Comparison of ENCODE assay signal across 16 mouse cellular contexts in the genomic region with DNA sequence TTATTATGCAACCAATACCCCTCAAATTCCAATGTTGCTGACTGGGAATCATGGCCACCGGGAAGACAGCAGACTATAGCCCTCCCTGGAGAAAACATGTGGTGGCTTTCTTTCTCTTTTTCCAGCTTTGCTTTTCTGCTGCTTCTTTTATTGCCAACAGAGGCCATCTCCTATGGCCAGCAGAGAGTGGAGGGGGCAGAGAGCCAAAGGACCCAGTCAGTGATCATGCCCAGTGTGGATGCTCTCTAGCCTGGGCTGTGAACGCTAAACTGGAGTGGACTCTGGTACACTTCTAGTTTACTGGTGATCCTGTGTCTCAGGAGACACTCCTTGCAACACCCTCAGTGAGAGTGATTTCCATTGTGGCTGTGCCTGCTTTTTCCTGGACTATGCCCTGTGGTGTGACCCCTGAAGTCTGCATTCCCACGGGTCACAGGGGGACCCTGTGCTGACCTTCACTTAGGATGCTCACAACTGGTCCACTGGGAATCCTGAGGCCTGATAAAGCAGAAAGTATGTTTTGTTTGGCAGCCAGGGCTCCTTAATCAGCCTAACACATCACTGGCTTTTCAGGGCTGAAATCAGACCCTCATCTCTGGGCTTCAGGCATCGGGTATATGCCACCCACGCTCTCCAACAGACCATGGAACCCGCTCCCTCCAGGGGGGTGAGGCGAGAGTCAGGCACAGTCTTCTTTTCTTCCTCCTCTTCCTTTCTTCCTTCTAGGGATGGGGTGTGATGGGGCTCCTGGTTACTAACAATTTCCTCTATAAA. TPM values are rescaled to one million over a fixed set of nuclear protein-coding genes. Genes with fewer than 3 reads are reported as not detected.
DNase-seq lines count a peak whose midpoint lies in the region; ATAC-seq and TF ChIP-seq lines count a peak whose summit lies in the region.
"Had no signal": no experiment of that assay in that cellular context is flagged by ENCODE, and none has a peak within 500 bp of the region (broad histone marks: within the 10 kb centered on the region; RNA-seq: fewer than 3 reads in every experiment).

No protein-coding gene starts in this region.

- H3K4me1 ChIP-seq in kidney, adult 2 months (ENCODE audit: control insufficient read depth, insufficient read depth, low read length): no peaks in the 10 kb centered on the region
- H3K4me1 ChIP-seq in midbrain, embryonic 10.5 days: peaks cover 50% of the 10 kb centered on the region
- peaks cover 14% of the 10 kb centered on the region for H3K4me1 ChIP-seq in midbrain, embryonic 14.5 days (ENCODE audit: control insufficient read depth, insufficient read depth, low read length)
- H3K4me1 ChIP-seq in intestine, embryonic 15.5 days (replicated peaks): 0 out of 2 replicates have a peak, but pooled peaks cover under 1% of the 10 kb centered on the region
- H3K4me1 ChIP-seq in heart, embryonic 11.5 days (ENCODE audit: control insufficient read depth, insufficient read depth, low read length): peaks cover 2% of the 10 kb centered on the region

- DNase-seq in cerebellum, adult 11-12 months: peak; percentile 29
- DNase-seq in kidney, adult 2 months: peak; percentile 4
- DNase-seq in kidney, postnatal 10 days: no peak
- DNase-seq in midbrain, embryonic 10.5 days (ENCODE audit: low spot score): no peak
- no peak for DNase-seq in midbrain, embryonic 14.5 days
- DNase-seq: adrenal gland, postnatal 10 days; gastrocnemius, postnatal 25 days; layer of hippocampus, adult 9-11 months; thymus, postnatal 36 days had no signal

- H3K27ac ChIP-seq in kidney, adult 2 months (ENCODE audit: insufficient read depth, low read depth, low read length): no peak overlapping the region
- H3K27ac ChIP-seq in midbrain, embryonic 10.5 days (replicated peaks): peak overlapping the region; percentile 65
- H3K27ac ChIP-seq in midbrain, embryonic 14.5 days (replicated peaks; ENCODE audit: low read depth, low read length): no peak overlapping the region
- no peak overlapping the region for H3K27ac ChIP-seq in intestine, embryonic 15.5 days
- H3K27ac ChIP-seq in heart, embryonic 11.5 days (ENCODE audit: low read depth, low read length): no peak overlapping the region
- H3K27ac ChIP-seq: hindbrain, embryonic 15.5 days; limb, embryonic 15.5 days had no signal

- TF ChIP-seq CTCF in kidney, adult 2 months (conservative IDR thresholded peaks at IDR 0.05; ENCODE audit: insufficient read depth, insufficient read length, low read depth, low read length): no peak

- TF ChIP-seq POLR2A in kidney, adult 2 months (IDR thresholded peaks at IDR 0.05; ENCODE audit: low read depth, low read length): no peak

- 34% methylated on average over 7 of the region's 7 CpGs for WGBS in kidney, adult 2 months
- 75% methylated on average over 7 of the region's 7 CpGs for WGBS in midbrain, embryonic 10.5 days
- 77% methylated on average over 7 of the region's 7 CpGs for WGBS in midbrain, embryonic 14.5 days
- WGBS in intestine, embryonic 15.5 days: 69% methylated on average over 7 of the region's 7 CpGs
- WGBS in heart, embryonic 11.5 days (ENCODE audit: insufficient replicate concordance): 62% methylated on average over 7 of the region's 7 CpGs

- H3K4me3 ChIP-seq in kidney, adult 2 months (ENCODE audit: insufficient read depth, low read depth, low read length): no peak overlapping the region
- H3K4me3 ChIP-seq in midbrain, embryonic 10.5 days: no peak overlapping the region
- no peak overlapping the region for H3K4me3 ChIP-seq in midbrain, embryonic 14.5 days (replicated peaks; ENCODE audit: low read depth, low read length)
- no peak overlapping the region for H3K4me3 ChIP-seq in intestine, embryonic 15.5 days (replicated peaks)
- no peak overlapping the region for H3K4me3 ChIP-seq in heart, embryonic 11.5 days (ENCODE audit: low read depth, low read length)
- H3K4me3 ChIP-seq: hindbrain, embryonic 15.5 days; limb, embryonic 15.5 days had no signal

- no peaks in the 10 kb centered on the region for H3K36me3 ChIP-seq in kidney, adult 2 months (ENCODE audit: control insufficient read depth, insufficient read depth, low read length)
- peaks cover 2% of the 10 kb centered on the region; the same call in 1 of the 2 replicates for H3K36me3 ChIP-seq in midbrain, embryonic 10.5 days
- H3K36me3 ChIP-seq in midbrain, embryonic 14.5 days (ENCODE audit: control insufficient read depth, insufficient read depth, low read length): peaks cover 6% of the 10 kb centered on the region; the same call in 1 of the 2 replicates
- no peaks in the 10 kb centered on the region for H3K36me3 ChIP-seq in intestine, embryonic 15.5 days
- no peaks in the 10 kb centered on the region for H3K36me3 ChIP-seq in heart, embryonic 11.5 days (ENCODE audit: control insufficient read depth, insufficient read depth, low read length)
- H3K36me3 ChIP-seq: hindbrain, embryonic 15.5 days; limb, embryonic 15.5 days had no signal

- H3K9ac ChIP-seq in midbrain, embryonic 14.5 days (replicated peaks; ENCODE audit: low read length): no peak overlapping the region
- no peak overlapping the region for H3K9ac ChIP-seq in intestine, embryonic 15.5 days
- no peak overlapping the region for H3K9ac ChIP-seq in heart, embryonic 11.5 days (ENCODE audit: low read depth, low read length)
- H3K9ac ChIP-seq: hindbrain, embryonic 15.5 days; limb, embryonic 15.5 days had no signal

- no peak for ATAC-seq in cerebellum, adult (ENCODE audit: insufficient number of reproducible peaks, low FRiP score, low TSS enrichment)
- ATAC-seq in midbrain, embryonic 14.5 days (ENCODE audit: low FRiP score, low TSS enrichment): no peak
- ATAC-seq in intestine, embryonic 15.5 days: no peak
- no peak for ATAC-seq in heart, embryonic 11.5 days (replicated peaks; ENCODE audit: insufficient number of reproducible peaks, low FRiP score, low TSS enrichment)
- ATAC-seq: intestine, postnatal 0 days; midbrain, embryonic 16.5 days had no signal

- H3K4me2 ChIP-seq in midbrain, embryonic 14.5 days (ENCODE audit: low read length): no peak overlapping the region
- H3K4me2 ChIP-seq in intestine, embryonic 15.5 days (replicated peaks): no peak overlapping the region
- no peak overlapping the region for H3K4me2 ChIP-seq in heart, embryonic 11.5 days
- H3K4me2 ChIP-seq: hindbrain, embryonic 15.5 days; limb, embryonic 15.5 days had no signal

- H3K9me3 ChIP-seq in midbrain, embryonic 10.5 days (replicated peaks): no peaks in the 10 kb centered on the region
- no peaks in the 10 kb centered on the region for H3K9me3 ChIP-seq in midbrain, embryonic 14.5 days (ENCODE audit: control insufficient read depth, low read length)
- no peaks in the 10 kb centered on the region for H3K9me3 ChIP-seq in intestine, embryonic 15.5 days
- H3K9me3 ChIP-seq in heart, embryonic 11.5 days (replicated peaks; ENCODE audit: control insufficient read depth, low read length): no peaks in the 10 kb centered on the region
- H3K9me3 ChIP-seq: hindbrain, embryonic 15.5 days; limb, embryonic 15.5 days had no signal

- H3K27me3 ChIP-seq in kidney, adult 2 months (replicated peaks; ENCODE audit: control insufficient read depth, insufficient read depth, low read length): no peaks in the 10 kb centered on the region
- H3K27me3 ChIP-seq in midbrain, embryonic 10.5 days (ENCODE audit: low read depth, poor library complexity, severe bottlenecking): no peaks in the 10 kb centered on the region; the same call in 1 of the 2 replicates
- no peaks in the 10 kb centered on the region for H3K27me3 ChIP-seq in midbrain, embryonic 14.5 days (ENCODE audit: control insufficient read depth, insufficient read depth, low read length)
- H3K27me3 ChIP-seq in intestine, embryonic 15.5 days (replicated peaks): no peaks in the 10 kb centered on the region
- H3K27me3 ChIP-seq in heart, embryonic 11.5 days (ENCODE audit: control insufficient read depth, insufficient read depth, low read length): no peaks in the 10 kb centered on the region
- H3K27me3 ChIP-seq: hindbrain, embryonic 15.5 days; limb, embryonic 15.5 days had no signal

RNA-seq across cellular contexts. Expression of a gene that starts 41.7 kb away (rescaled TPM):
- 0.45 and 0.61 TPM in 2 replicates for polyA plus RNA-seq in kidney, adult 2 months (2012; rRNA removed)
- polyA plus RNA-seq in midbrain, embryonic 10.5 days (2016; fragmentation: Nextera tagmentation; extraction: Ambion mirVana): 31.8 and 39.0 TPM in 2 replicates
- polyA plus RNA-seq in midbrain, embryonic 14.5 days (2014; fragmentation: Nextera tagmentation; extraction: Ambion mirVana): 8.1 and 12.0 TPM in 2 replicates
- polyA plus RNA-seq in intestine, embryonic 15.5 days (2015; fragmentation: Nextera tagmentation; extraction: Ambion mirVana): 4.8 and 5.1 TPM in 2 replicates
- polyA plus RNA-seq in heart, embryonic 11.5 days (2014; fragmentation: Nextera tagmentation; extraction: Ambion mirVana): 1.0 and 1.7 TPM in 2 replicates

RNA-seq across cellular contexts. Expression of a gene that starts 45.7 kb away (rescaled TPM):
- 0.02 and 0.03 TPM in 2 replicates for polyA plus RNA-seq in kidney, adult 2 months (2012; rRNA removed)
- 8.3 and 15.1 TPM in 2 replicates for polyA plus RNA-seq in midbrain, embryonic 10.5 days (2016; fragmentation: Nextera tagmentation; extraction: Ambion mirVana)
- 30.4 and 31.6 TPM in 2 replicates for polyA plus RNA-seq in midbrain, embryonic 14.5 days (2014; fragmentation: Nextera tagmentation; extraction: Ambion mirVana)
- polyA plus RNA-seq in intestine, embryonic 15.5 days (2015; fragmentation: Nextera tagmentation; extraction: Ambion mirVana): 0.23 and 0.37 TPM in 2 replicates
- polyA plus RNA-seq in heart, embryonic 11.5 days (2014; fragmentation: Nextera tagmentation; extraction: Ambion mirVana): 0.27 and 0.49 TPM in 2 replicates

RNA-seq across cellular contexts. Expression of a gene that starts 50.7 kb away (rescaled TPM):
- 2.4 and 3.4 TPM in 2 replicates for polyA plus RNA-seq in kidney, adult 2 months (2012; rRNA removed)
- polyA plus RNA-seq in midbrain, embryonic 10.5 days (2016; fragmentation: Nextera tagmentation; extraction: Ambion mirVana): 10.1 and 20.3 TPM in 2 replicates
- polyA plus RNA-seq in midbrain, embryonic 14.5 days (2014; fragmentation: Nextera tagmentation; extraction: Ambion mirVana): 37.8 and 55.6 TPM in 2 replicates
- polyA plus RNA-seq in intestine, embryonic 15.5 days (2015; fragmentation: Nextera tagmentation; extraction: Ambion mirVana): 22.9 and 24.5 TPM in 2 replicates
- polyA plus RNA-seq in heart, embryonic 11.5 days (2014; fragmentation: Nextera tagmentation; extraction: Ambion mirVana): 9.3 and 9.7 TPM in 2 replicates

Comparison
In these comparisons a context has a peak if more than half of its experiments do, and no peak if none do; other contexts are left out.
1. DNase-seq: peak in cerebellum, adult 11-12 months (single experiment) and kidney, adult 2 months (single experiment); none in kidney, postnatal 10 days (single experiment), midbrain, embryonic 10.5 days (single experiment) and midbrain, embryonic 14.5 days (single experiment).